Mouse (Mus musculus) neural tube, embryonic 12.5 days (tissue): ENCODE results near the gene Kcnab2. TPM values are rescaled to one million over a fixed set of nuclear protein-coding genes. Genes with fewer than 3 reads are reported as not detected.

ENCODE experiments used
- ATAC-seq: fragments of 200-750 bp; cut with Nextera tagmentation; 2 replicates; pipeline ENCODE4 v1.8.0; 2017; ENCODE audit warnings: low read depth, mild to moderate bottlenecking, moderate TSS enrichment, moderate library complexity; ENCODE audit not compliant: low FRiP score
- H3K27ac ChIP-seq: fragments of 300-500 bp; sonication (generic); 2 replicates; pipeline ENCODE4 v1.5.1; 2016
- H3K27me3 ChIP-seq: fragments of 300-500 bp; sonication (generic); replicated peaks from 2 replicates; pipeline ENCODE4 v1.6.1; 2016; ENCODE audit warnings: mild to moderate bottlenecking
- H3K36me3 ChIP-seq: fragments of 300-500 bp; sonication (generic); 2 replicates; pipeline ENCODE4 v1.6.1; 2016; ENCODE audit warnings: mild to moderate bottlenecking
- H3K4me1 ChIP-seq: fragments of 300-500 bp; sonication (generic); 2 replicates; pipeline ENCODE4 v1.6.1; 2016
- H3K4me2 ChIP-seq: fragments of 300-500 bp; sonication (generic); replicated peaks from 2 replicates; pipeline ENCODE4 v1.6.1; 2016; ENCODE audit warnings: mild to moderate bottlenecking
- H3K4me3 ChIP-seq: fragments of 300-500 bp; sonication (generic); 2 replicates; pipeline ENCODE4 v1.5.1; 2016
- H3K9ac ChIP-seq: fragments of 300-500 bp; sonication (generic); 2 replicates; pipeline ENCODE4 v1.6.1; 2016; ENCODE audit warnings: mild to moderate bottlenecking
- H3K9me3 ChIP-seq: fragments of 300-500 bp; sonication (generic); 2 replicates; pipeline ENCODE4 v1.6.1; 2016; ENCODE audit warnings: mild to moderate bottlenecking
- WGBS: fragments of 180-500 bp; shearing (Covaris S2); methylation state at CpG from one replicate; pipeline ENCODE4 v1.1.7; 2016; 5-methylcytosine and 5-hydroxymethylcytosine counted together
- polyA plus RNA-seq: library from polyadenylated mRNA; unstranded; fragments of >200 nt; fragmentation: Nextera tagmentation; extraction: Ambion mirVana; gene quantifications from 2 replicates; pipeline ENCODE4 v1.2.1, GENCODE M21; 2016

Kcnab2 gene
- polyA plus RNA-seq, 1 experiment from 2014 or later: 21.6 TPM

- Histone ChIP-seq H3K9me3 (no peaks in the 10 kb centered on the region), H3K4me3 (0 out of 2 replicates have a peak overlapping the region, but pooled peaks have one; percentile 7), H3K27ac (no peak overlapping the region), H3K9ac (no peak overlapping the region), H3K36me3 (no peaks in the 10 kb centered on the region), H3K4me1 (peaks cover 16% of the 10 kb centered on the region), H3K4me2 (peak overlapping the region; percentile 53), H3K27me3 (peaks cover 25% of the 10 kb centered on the region)
- WGBS: 1% methylated on average over 24 of the region's 24 CpGs
- peak; percentile 63; the same call in 1 of the 2 replicates for ATAC-seq
Observed at GRCm38 (mm10) chr4:152360855-152361254, 116.8 kb downstream of the Kcnab2 start.

DNA sequence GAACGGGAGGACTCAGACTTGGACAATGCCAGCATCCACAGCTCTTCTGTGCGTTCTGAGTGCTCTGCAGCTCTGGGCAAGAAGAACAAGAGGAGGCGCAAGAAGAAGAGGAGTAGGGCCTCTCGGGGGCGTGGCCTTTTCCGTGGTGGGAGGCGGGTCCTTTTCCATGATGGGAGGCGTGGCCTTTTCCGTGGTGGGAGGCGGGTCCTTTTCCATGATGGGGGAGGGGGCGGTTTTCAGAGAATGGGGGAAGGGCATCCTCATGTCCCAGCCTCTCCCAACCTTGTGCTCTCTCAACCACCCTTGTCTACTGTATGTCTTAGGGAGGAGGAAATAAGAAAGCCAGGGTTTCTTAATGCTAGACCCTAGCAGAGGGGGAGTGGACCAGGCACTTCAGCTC lies 118.0 kb downstream of the Kcnab2 start:
- Histone ChIP-seq H3K4me2 (no peak overlapping the region), H3K27ac (no peak overlapping the region), H3K36me3 (no peaks in the 10 kb centered on the region), H3K27me3 (peaks cover 25% of the 10 kb centered on the region), H3K9ac (no peak overlapping the region), H3K4me1 (peaks cover 7% of the 10 kb centered on the region), H3K4me3 (no peak overlapping the region), H3K9me3 (no peaks in the 10 kb centered on the region)
- WGBS: 4% methylated on average over 11 of the region's 11 CpGs
- no peak for ATAC-seq

GRCm38 (mm10) chr4:152355672-152356071 lies 122.0 kb downstream of the Kcnab2 start:
- Histone ChIP-seq H3K4me2 (no peak overlapping the region), H3K4me1 (peaks cover 12% of the 10 kb centered on the region), H3K27ac (no peak overlapping the region), H3K36me3 (no peaks in the 10 kb centered on the region), H3K9ac (no peak overlapping the region), H3K4me3 (no peak overlapping the region), H3K9me3 (no peaks in the 10 kb centered on the region), H3K27me3 (peaks cover 29% of the 10 kb centered on the region)
- WGBS: 82% methylated on average over 7 of the region's 7 CpGs
- no peak for ATAC-seq

GRCm38 (mm10) chr4:152353886-152354637 lies 123.6 kb downstream of the Kcnab2 start:
- 67% methylated on average over 14 of the region's 14 CpGs for WGBS
- peaks cover 25% of the 10 kb centered on the region for H3K27me3 ChIP-seq

GRCm38 (mm10) chr4:152351422-152352305 lies 126.0 kb downstream of the Kcnab2 start:
- 12% methylated on average over 14 of the region's 14 CpGs for whole genome bisulfite sequencing
- Histone ChIP-seq H3K9me3 (no peaks in the 10 kb centered on the region), H3K27me3 (peaks cover 40% of the 10 kb centered on the region), H3K4me1 (peaks cover 23% of the 10 kb centered on the region), H3K4me3 (no peak overlapping the region), H3K27ac (no peak overlapping the region), H3K4me2 (no peak overlapping the region), H3K9ac (no peak overlapping the region), H3K36me3 (no peaks in the 10 kb centered on the region)
- no peak for ATAC-seq

More at GRCm38 (mm10) chr4:152353886-152354637, 123.6 kb downstream of the Kcnab2 start:
- Histone ChIP-seq H3K4me3 (no peak overlapping the region), H3K4me1 (peaks cover 23% of the 10 kb centered on the region), H3K27ac (no peak overlapping the region), H3K9me3 (no peaks in the 10 kb centered on the region), H3K4me2 (no peak overlapping the region), H3K9ac (no peak overlapping the region), H3K36me3 (no peaks in the 10 kb centered on the region)
- no peak for ATAC-seq

GRCm38 (mm10) chr4:152350722-152351421 lies 126.8 kb downstream of the Kcnab2 start:
- H3K27ac ChIP-seq: no peak overlapping the region
- no peak overlapping the region for H3K4me3 ChIP-seq
- H3K4me1 ChIP-seq: peaks cover 23% of the 10 kb centered on the region
- no peak for ATAC-seq
- WGBS: 22% methylated on average over 8 of the region's 8 CpGs
- H3K9me3 ChIP-seq: no peaks in the 10 kb centered on the region
- H3K9ac ChIP-seq: no peak overlapping the region
- no peaks in the 10 kb centered on the region for H3K36me3 ChIP-seq
- H3K27me3 ChIP-seq: peaks cover 43% of the 10 kb centered on the region
- H3K4me2 ChIP-seq: no peak overlapping the region

GRCm38 (mm10) chr4:152349837-152350381 lies 127.8 kb downstream of the Kcnab2 start:
- H3K27ac ChIP-seq: peak overlapping the region; percentile 51; the same call in 1 of the 2 replicates
- peak overlapping the region; percentile 46 for H3K4me2 ChIP-seq
- 0 out of 2 replicates have a peak overlapping the region, but pooled peaks have one; percentile 16 for H3K4me3 ChIP-seq
- H3K4me1 ChIP-seq: peaks cover 23% of the 10 kb centered on the region
- H3K9ac ChIP-seq: 0 out of 2 replicates have a peak overlapping the region, but pooled peaks have one; percentile 9
- 7% methylated on average over 16 of the region's 17 CpGs for WGBS
- H3K9me3 ChIP-seq: no peaks in the 10 kb centered on the region
- H3K27me3 ChIP-seq: peaks cover 47% of the 10 kb centered on the region
- no peaks in the 10 kb centered on the region for H3K36me3 ChIP-seq
- 0 out of 2 replicates have a peak, but pooled peaks have one; percentile 23 for ATAC-seq

DNA sequence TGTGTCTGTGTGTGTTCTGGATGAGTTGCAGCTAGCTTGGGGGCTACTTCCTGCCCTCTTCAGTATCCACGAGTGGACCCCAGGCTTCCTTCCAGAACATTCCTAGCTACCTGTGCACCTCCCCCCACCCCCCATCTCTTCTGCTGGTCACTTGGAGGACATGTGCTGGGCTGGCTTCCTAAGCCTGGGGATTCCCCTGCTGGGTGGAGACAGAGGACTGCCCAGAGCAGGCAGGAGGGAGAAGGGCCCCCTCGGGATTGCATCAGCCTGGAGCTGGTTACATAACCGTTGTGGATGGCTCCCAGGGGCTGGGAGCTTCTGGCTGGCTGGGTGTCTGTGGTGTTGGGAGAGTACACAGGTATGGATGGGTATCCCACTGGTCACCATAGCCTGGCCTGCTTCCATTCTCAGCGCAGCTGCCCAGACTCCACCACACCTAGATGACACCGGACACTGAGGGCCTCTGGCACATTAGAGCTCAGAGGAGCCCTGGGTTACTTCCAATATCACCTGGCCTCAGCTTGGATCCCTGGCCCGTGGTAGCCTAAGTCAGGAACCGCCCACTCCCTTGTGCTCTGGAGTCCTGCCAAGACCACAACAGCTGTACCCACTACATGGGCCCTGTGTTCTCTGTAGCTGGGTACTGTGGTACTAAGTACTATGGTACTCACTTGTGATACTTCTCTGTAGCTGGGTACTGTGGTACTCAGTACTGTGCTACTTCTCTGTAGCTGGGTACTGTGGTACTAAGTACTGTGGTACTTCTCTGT lies 132.4 kb downstream of the Kcnab2 start:
- no peak overlapping the region for H3K9ac ChIP-seq

DNA sequence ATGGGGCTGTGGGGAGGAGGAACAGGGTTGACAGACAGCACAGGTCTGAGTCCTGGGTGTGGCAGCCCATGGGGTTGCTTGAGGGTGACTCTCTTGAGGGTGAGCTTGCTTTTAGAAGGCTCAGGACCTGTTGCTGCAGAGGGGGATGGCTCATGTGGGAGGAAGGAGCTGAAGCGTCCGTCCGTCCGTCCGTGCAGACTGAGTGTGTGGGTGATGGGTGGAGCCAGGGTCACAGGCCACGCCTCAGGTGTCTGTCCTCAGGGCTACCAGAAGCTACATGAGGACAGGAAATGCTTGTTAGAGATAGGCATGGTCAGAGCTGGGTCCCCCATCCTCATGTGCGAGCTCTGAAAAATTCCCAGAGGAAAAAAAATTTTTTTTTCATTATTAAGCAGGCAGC lies 133.0 kb downstream of the Kcnab2 start:
- Histone ChIP-seq H3K4me1 (peaks cover 10% of the 10 kb centered on the region), H3K27me3 (peaks cover 50% of the 10 kb centered on the region), H3K9ac (no peak overlapping the region), H3K27ac (no peak overlapping the region), H3K36me3 (no peaks in the 10 kb centered on the region), H3K4me3 (no peak overlapping the region), H3K4me2 (no peak overlapping the region), H3K9me3 (no peaks in the 10 kb centered on the region)
- WGBS: 63% methylated on average over 7 of the region's 7 CpGs
- ATAC-seq: no peak

More for the DNA sequence above, 132.4 kb downstream of the Kcnab2 start:
- H3K9me3 ChIP-seq: no peaks in the 10 kb centered on the region
- WGBS: 59% methylated on average over 7 of the region's 7 CpGs
- no peak for ATAC-seq
- peaks cover 48% of the 10 kb centered on the region for H3K27me3 ChIP-seq
- no peak overlapping the region for H3K4me3 ChIP-seq
- no peaks in the 10 kb centered on the region for H3K36me3 ChIP-seq
- H3K4me2 ChIP-seq: no peak overlapping the region
- H3K27ac ChIP-seq: no peak overlapping the region
- H3K4me1 ChIP-seq: peaks cover 11% of the 10 kb centered on the region

- H3K36me3 ChIP-seq: no peaks in the 10 kb centered on the region
- H3K27me3 ChIP-seq: peaks cover 54% of the 10 kb centered on the region
- H3K9ac ChIP-seq: no peak overlapping the region
Observed at GRCm38 (mm10) chr4:152343296-152343695, 134.4 kb downstream of the Kcnab2 start.

More at GRCm38 (mm10) chr4:152343296-152343695, 134.4 kb downstream of the Kcnab2 start:
- ATAC-seq: no peak
- Histone ChIP-seq H3K4me3 (no peak overlapping the region), H3K9me3 (no peaks in the 10 kb centered on the region), H3K4me1 (peaks cover 14% of the 10 kb centered on the region), H3K4me2 (no peak overlapping the region), H3K27ac (no peak overlapping the region)
- WGBS: 24% methylated on average over 5 of the region's 5 CpGs
